Mouse (Mus musculus) thymus, adult 2 months (tissue): ENCODE measurements at regions not wholly inside any gene's neighbourhood (a gene's known extent, or its start where the extent isn't known, plus 50 kb on each side); places are given as distances from the start of the nearest gene placed in this dataset.

Experiments used
- DNase-seq: peaks from one replicate; pipeline ENCODE4 v3.0.0; 2021
- H3K27ac ChIP-seq: fragments of 200-500 bp; 2 replicates; pipeline ENCODE4 v1.5.1; 2012; ENCODE audit warnings: low read length, control low read depth; ENCODE audit not compliant: control insufficient read depth, insufficient read depth
- H3K27me3 ChIP-seq: fragments of 200-500 bp; 2 replicates; pipeline ENCODE4 v1.6.1; 2012; ENCODE audit warnings: mild to moderate bottlenecking, low read length, moderate library complexity, mixed read lengths; ENCODE audit not compliant: control insufficient read depth, insufficient read depth
- H3K36me3 ChIP-seq: fragments of 200-500 bp; 2 replicates; pipeline ENCODE4 v1.6.1; 2012; ENCODE audit warnings: mild to moderate bottlenecking, low read length, moderate library complexity; ENCODE audit not compliant: control insufficient read depth, insufficient read depth
- H3K4me1 ChIP-seq: fragments of 200-500 bp; replicated peaks from 2 replicates; pipeline ENCODE4 v1.6.1; 2012; ENCODE audit warnings: low read length; ENCODE audit not compliant: control insufficient read depth, insufficient read depth
- H3K4me3 ChIP-seq: fragments of 200-500 bp; 2 replicates; pipeline ENCODE4 v1.5.1; 2012; ENCODE audit warnings: mild to moderate bottlenecking, low read length, control low read depth, moderate library complexity; ENCODE audit not compliant: control insufficient read depth, insufficient read depth
- CTCF ChIP-seq: fragments of 200-500 bp; IDR thresholded peaks from 2 replicates; pipeline ENCODE4 v1.5.1; 2012; ENCODE audit warnings: mild to moderate bottlenecking, control low read depth, low read length, moderate library complexity, borderline replicate concordance; ENCODE audit not compliant: control insufficient read depth, poor library complexity, insufficient read depth; ENCODE audit errors: extremely low read depth
- POLR2A ChIP-seq: fragments of 200-500 bp; IDR thresholded peaks from 2 replicates; pipeline ENCODE4 v1.6.1; 2012; ENCODE audit warnings: mild to moderate bottlenecking, low read length, control low read depth, moderate library complexity; ENCODE audit not compliant: control insufficient read depth, poor library complexity, insufficient read depth; ENCODE audit errors: extremely low read depth
- WGBS: fragments of 180-500 bp; shearing (Covaris S2); methylation state at CpG from one replicate; pipeline ENCODE4 v1.1.7; 2018; 5-methylcytosine and 5-hydroxymethylcytosine counted together

- no peaks in the 10 kb centered on the region for H3K36me3 ChIP-seq
- no peak for DNase-seq
- H3K27me3 ChIP-seq = no peaks in the 10 kb centered on the region
- no peak overlapping the region for H3K27ac ChIP-seq
- WGBS = 95% methylated on average over 7 of the region's 7 CpGs
- TF ChIP-seq POLR2A (no peak), CTCF (no peak)
- H3K4me1 ChIP-seq = no peaks in the 10 kb centered on the region
- no peak overlapping the region for H3K4me3 ChIP-seq
Observed at GRCm38 (mm10) chr13:97600136-97600535, 160.3 kb downstream of the Gm10260 start.

DNA sequence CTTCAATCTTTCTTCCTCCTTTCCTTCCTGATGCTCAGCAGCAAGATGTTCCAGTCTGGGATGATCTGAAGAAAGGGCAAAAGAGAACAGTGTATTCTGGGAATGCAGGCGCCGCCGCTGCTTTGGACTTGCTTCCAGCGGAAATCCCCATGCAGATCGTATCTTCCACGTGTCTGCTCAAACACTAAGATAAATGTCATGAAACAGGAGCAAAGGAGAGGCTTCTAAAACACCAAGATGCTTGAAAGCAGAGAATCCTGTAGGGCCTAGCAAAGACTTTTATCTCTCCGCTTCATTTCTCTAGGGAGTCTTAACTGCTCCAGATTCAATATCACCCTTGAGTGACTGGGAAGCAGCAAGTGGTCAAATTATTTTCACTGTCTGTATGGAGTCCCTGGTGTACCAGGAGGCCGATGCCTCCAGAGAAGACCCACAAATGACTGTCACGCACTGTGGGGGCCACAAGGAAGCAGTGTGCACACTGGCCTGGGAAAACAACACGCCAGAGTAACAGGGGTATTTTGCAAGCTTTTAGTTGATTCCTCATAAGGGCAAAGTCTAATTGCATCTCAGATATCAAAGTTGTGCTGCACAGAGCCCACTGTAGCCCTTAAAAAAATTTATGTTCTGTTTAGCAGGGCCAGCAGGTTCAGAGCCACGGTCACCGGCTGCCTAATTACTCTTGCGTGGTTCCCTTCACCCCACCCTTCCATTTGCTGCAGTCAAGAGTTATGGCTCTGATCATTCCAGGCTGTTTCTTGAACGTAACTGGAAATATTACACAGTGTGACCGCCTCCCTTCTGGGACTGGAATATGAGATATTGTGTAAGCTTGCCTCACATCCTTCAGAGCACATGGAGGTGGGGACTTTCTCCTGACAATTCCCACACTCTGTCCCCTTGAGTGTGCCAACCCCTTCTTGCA lies 161.7 kb downstream of the Gm10260 start:
- no peaks in the 10 kb centered on the region for H3K4me1 ChIP-seq
- H3K27ac ChIP-seq = no peak overlapping the region
- TF ChIP-seq POLR2A (no peak), CTCF (no peak)
- no peak for DNase-seq
- no peaks in the 10 kb centered on the region for H3K27me3 ChIP-seq
- 94% methylated on average over 15 of the region's 15 CpGs for WGBS
- no peak overlapping the region for H3K4me3 ChIP-seq
- H3K36me3 ChIP-seq = no peaks in the 10 kb centered on the region

DNA sequence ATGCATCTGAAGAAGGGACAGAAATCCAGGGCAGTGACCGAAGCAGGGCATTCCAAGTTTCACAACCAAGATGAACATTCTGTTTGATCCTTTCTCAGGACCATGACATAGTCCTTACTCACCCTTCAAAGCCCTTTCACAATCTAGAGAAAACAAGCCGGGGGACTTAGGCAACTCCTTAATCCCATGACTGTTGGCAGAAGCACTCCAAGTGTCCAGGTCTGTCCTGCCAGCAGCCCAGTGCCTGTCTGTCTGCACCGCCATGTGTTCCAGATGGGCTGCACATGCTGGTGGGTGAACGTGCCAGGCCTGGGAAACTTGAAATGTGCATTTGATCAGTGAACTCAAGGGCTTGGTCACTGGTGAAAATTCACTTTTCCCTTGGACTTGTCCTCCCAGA lies 165.6 kb downstream of the Gm10260 start:
- no peak for DNase-seq
- H3K27ac ChIP-seq = no peak overlapping the region
- no peak overlapping the region for H3K4me3 ChIP-seq
- H3K4me1 ChIP-seq = no peaks in the 10 kb centered on the region
- H3K27me3 ChIP-seq = no peaks in the 10 kb centered on the region
- WGBS = 96% methylated on average over 4 of the region's 4 CpGs
- H3K36me3 ChIP-seq = no peaks in the 10 kb centered on the region
- TF ChIP-seq POLR2A (no peak), CTCF (no peak)

DNA sequence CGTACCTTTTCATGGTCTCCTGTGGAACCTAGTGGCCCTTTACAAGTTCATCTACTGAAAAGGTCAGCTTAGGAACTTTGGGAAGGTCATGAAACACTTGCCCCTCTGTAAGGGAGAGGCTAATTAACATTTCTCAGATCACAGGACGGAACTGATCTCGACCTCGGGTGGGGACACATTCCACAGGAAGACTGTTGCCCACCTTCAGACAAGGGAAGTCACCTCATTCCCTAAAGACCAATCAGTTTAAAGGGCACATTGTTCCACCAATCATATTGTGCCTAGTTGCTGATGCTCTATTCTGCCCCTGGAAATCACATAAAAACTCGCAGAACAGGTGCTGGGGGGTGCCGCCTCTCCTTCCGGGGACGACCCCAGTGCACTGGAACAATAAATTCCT lies 170.8 kb downstream of the Gm10260 start:
- no peaks in the 10 kb centered on the region for H3K4me1 ChIP-seq
- H3K27ac ChIP-seq = no peak overlapping the region

GRCm38 (mm10) chr13:97588085-97588484 lies 172.3 kb downstream of the Gm10260 start:
- Histone ChIP-seq H3K27ac (no peak overlapping the region), H3K27me3 (no peaks in the 10 kb centered on the region), H3K4me3 (no peak overlapping the region), H3K36me3 (no peaks in the 10 kb centered on the region), H3K4me1 (no peaks in the 10 kb centered on the region)
- TF ChIP-seq CTCF (no peak), POLR2A (no peak)
- no peak for DNase-seq
- WGBS = 92% methylated on average over 1 of the region's 1 CpGs

More for the DNA sequence above, 170.8 kb downstream of the Gm10260 start:
- no peaks in the 10 kb centered on the region for H3K36me3 ChIP-seq
- no peaks in the 10 kb centered on the region for H3K27me3 ChIP-seq
- no peak for TF ChIP-seq CTCF
- TF ChIP-seq POLR2A = no peak
- no peak for DNase-seq
- 93% methylated on average over 8 of the region's 8 CpGs for WGBS
- no peak overlapping the region for H3K4me3 ChIP-seq

- H3K27me3 ChIP-seq = no peaks in the 10 kb centered on the region
- WGBS = 100% methylated on average over 1 of the region's 1 CpGs
- H3K4me1 ChIP-seq = no peaks in the 10 kb centered on the region
- TF ChIP-seq POLR2A (no peak), CTCF (no peak)
- no peak overlapping the region for H3K27ac ChIP-seq
- H3K36me3 ChIP-seq = no peaks in the 10 kb centered on the region
- peak; percentile 30 for DNase-seq
- no peak overlapping the region for H3K4me3 ChIP-seq
Observed at GRCm38 (mm10) chr13:97587088-97587487, 173.3 kb downstream of the Gm10260 start.

DNA sequence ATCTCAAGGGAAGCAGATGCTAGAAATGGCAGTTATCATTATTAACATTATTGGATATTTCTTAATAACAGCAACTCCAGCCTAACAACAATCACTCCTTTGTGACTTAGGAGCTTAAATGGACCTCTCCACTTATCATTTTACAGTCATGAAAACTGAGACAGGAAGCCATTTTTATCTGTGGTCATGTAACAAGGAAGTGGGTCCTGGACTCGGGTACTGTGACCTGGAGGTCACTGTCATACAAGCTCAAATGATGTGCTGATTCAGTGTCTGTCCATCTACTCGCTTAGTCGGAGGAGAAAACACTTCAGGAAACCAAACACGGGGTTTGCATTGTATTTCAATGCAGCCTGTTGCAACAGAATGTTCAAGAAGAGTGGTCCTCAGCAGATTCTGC lies 176.4 kb downstream of the Gm10260 start:
- DNase-seq = no peak
- Histone ChIP-seq H3K27ac (no peak overlapping the region), H3K36me3 (no peaks in the 10 kb centered on the region), H3K27me3 (no peaks in the 10 kb centered on the region), H3K4me1 (no peaks in the 10 kb centered on the region), H3K4me3 (no peak overlapping the region)
- no peak for TF ChIP-seq POLR2A
- TF ChIP-seq CTCF = no peak
- 41% methylated on average over 4 of the region's 4 CpGs for WGBS
